12 mouse cellular contexts compared by ENCODE assay signal in the genomic region with DNA sequence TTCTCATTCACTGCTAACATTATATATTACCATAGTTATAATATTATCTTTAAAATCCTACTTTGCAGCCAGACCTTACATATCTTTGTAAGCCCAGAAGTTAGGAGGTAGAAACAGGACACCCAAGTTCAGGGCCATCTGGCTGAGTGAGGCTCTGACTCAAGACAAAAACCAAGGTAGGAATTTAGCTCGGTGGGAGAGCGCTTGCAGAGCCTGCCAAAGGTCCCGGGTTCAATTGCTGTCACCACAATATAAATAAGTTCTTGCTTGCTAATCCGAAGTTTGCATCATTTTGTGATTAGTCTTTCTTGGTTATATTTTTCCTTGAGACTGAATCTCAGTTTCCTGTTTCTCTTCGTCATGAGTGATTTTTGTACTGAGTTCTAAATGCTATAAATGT.
"Had no signal": no experiment of that assay in that cellular context is flagged by ENCODE, and none has a peak within 500 bp of the region (broad histone marks: within the 10 kb centered on the region; RNA-seq: fewer than 3 reads in every experiment).

No protein-coding gene starts in this region.

- DNase-seq: lung, embryonic 14.5 days; lung, postnatal 10 days; lung, postnatal 4 days; midbrain, embryonic 14.5 days; retina, postnatal 1 day; right cerebral cortex, adult 18-20 months; right cerebral cortex, postnatal 25 days; right cerebral cortex, postnatal 4 days; spleen, adult 18-20 months; thymus, adult 18-20 months; thymus, postnatal 14 days; thymus, postnatal 36 days had no signal
